Mouse (Mus musculus): ENCODE results near the gene Adgrv1. TPM values are rescaled to one million over a fixed set of nuclear protein-coding genes. Genes with fewer than 3 reads are reported as not detected.

The Adgrv1 gene
- total RNA-seq, 2 experiments from 2014 or later, result not detected

GRCm38 (mm10) chr13:81096424-81096823 lies 536.5 kb downstream of the Adgrv1 start:
- no peak for ATAC-seq (ENCODE audit: poor library complexity, severe bottlenecking)

DNA sequence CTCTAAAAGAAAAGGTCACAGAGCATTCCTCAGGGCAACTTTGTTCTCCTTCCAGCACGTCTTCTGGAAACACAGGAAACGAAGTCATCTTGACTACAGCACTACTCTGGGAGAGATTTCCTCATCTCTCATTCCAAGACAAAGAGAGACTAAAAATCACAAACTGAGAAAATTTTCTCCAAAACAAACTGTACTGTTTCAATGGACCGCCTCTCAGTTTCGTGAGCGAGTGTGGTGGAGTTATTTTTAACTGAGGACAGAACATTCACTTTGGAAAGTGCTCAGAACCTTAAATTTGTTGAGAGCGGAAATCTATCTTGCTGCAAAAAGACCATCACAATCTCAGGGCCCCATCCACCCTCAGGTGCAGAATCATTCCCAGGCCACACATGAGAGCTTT lies 538.4 kb downstream of the Adgrv1 start:
- no peak for ATAC-seq (ENCODE audit: poor library complexity, severe bottlenecking)

DNA sequence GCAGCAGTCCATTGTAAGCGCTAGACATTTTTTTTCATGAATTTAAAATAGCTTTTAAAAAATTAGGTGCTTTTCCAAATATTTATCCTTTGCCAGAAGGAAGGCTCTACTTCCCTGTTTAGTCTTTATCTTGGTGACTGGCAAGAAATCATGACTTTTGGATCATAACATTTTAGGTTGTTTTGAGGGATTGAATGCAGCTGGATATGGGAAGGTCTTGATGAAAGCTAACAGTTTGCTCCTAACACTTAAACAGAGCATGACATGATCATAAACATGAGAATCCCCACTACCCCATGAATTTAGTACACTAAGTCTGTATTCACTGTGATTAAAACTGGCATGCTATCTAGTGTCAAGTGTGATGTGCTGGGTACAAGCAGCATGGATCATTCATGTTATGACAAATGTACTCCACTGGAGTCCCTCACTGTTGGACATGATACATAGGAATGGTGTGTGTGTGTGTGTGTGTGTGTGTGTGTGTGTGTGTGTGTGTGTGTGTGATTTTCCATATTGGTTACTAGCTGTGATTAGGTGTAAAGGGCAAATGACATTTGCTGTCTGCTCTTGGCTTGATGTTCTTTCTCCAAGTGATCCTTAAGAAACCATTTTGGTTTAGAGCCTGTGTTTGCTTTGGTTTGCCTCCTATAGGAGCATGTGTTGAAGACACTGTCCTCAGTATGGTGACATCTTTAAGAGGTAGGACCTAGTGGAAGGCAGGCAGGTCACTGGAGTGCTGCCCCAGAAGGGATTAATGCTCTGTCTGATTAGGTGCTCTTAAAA lies 542.7 kb downstream of the Adgrv1 start:
- ATAC-seq (ENCODE audit: poor library complexity, severe bottlenecking), result no peak

DNA sequence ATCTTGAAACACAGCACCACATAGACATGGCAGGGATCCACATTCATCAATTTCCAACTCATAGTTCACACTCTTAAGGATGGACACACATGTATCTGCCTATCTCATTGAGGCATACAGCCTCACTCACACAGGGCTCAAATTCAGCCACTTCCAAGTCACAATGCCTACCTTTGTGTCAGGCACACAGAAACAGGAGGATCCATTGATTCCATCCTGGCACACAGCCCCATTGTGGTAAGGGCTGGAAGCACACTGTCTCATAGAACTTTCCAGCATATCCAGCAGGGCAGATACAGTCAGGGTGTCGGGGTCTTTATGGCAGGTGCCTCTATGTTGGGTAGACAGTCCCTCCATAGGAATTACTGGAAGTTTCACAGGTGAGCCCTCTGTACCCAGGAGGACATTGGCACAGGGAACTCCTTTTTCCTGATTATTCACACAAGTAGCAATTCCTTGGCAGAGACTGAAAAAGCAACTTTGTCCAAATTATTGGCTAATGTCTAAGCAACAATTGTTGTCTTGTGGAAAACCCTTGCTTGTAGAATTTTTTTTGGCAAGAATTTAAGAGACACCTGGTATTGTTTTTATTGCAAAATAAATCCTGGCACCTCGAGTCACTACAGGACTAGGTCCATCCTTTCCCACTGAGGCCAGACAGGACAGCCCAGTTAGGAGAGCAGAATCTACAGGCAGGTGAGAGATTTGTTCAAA lies 545.8 kb downstream of the Adgrv1 start:
- no peak for ATAC-seq (ENCODE audit: poor library complexity, severe bottlenecking)

DNA sequence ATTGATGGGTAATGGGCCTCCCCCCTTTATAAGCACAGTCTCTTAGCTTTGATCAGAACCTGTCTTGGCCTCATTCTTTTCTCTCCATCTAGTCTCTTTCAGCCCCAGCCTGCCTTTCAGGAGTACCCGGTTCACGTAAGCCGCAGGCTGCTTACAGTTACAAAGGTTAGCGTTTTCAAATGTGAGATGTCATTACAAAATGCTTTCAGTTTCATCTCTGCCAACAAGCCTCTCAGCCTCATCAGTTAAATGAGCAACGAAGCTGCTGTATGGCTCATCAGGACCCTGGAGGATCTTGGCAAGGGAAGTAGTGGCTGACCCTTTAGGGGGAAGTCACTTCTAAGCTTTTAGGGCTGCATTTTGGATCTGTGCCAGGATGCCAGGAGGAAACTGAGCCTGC lies 560.7 kb downstream of the Adgrv1 start:
- no peak for ATAC-seq (ENCODE audit: poor library complexity, severe bottlenecking)

GRCm38 (mm10) chr13:81051448-81051847 lies 581.5 kb downstream of the Adgrv1 start:
- ATAC-seq (ENCODE audit: poor library complexity, severe bottlenecking), result peak; percentile 55

DNA sequence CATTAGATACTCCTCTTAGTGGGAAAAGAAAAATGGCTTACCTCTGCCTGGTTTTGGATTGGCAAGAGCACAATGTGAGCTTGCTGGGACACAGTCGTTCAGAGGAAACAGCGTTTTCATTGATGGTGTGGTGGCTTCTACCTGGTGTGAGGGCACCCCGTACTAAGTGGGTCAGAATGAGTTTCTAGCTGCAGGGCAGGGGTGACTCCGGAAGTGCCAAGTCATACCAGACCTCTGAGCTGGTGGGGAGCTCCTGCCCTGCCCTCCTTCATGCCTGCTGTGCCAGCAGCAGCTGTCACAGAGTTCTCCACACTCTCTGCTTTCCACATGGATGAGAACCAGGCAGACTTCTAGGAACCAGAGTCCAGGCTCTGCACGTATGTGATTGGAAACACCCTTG lies 582.0 kb downstream of the Adgrv1 start:
- ATAC-seq (ENCODE audit: poor library complexity, severe bottlenecking), result peak; percentile 65

GRCm38 (mm10) chr13:81045345-81045744 lies 587.6 kb downstream of the Adgrv1 start:
- ATAC-seq (ENCODE audit: poor library complexity, severe bottlenecking), result no peak

Other genes with a start within 250 kb of the Adgrv1 start
- gene Lysmd3, start 24.5 kb upstream of the Adgrv1 start, total RNA-seq (2015), result 34.2 and 44.9 TPM in 2 replicates
- gene Lysmd3, start 24.5 kb upstream of the Adgrv1 start, total RNA-seq (2017), result 20.7 and 37.0 TPM in 2 replicates
- 3.3 and 5.4 TPM in 2 replicates for gene Polr3g, start 77.9 kb upstream of the Adgrv1 start, total RNA-seq (2015)
- gene Polr3g, start 77.9 kb upstream of the Adgrv1 start, total RNA-seq (2017), result 2.6 and 4.6 TPM in 2 replicates
- 2.7 and 3.0 TPM in 2 replicates for gene Mblac2, start 78.2 kb upstream of the Adgrv1 start, total RNA-seq (2015)
- 2.7 and 3.0 TPM in 2 replicates for gene Mblac2, start 78.2 kb upstream of the Adgrv1 start, total RNA-seq (2017)
- 138 and 147 TPM in 2 replicates for gene Cetn3, start 149.9 kb upstream of the Adgrv1 start, total RNA-seq (2015)
- gene Cetn3, start 149.9 kb upstream of the Adgrv1 start, total RNA-seq (2017), result 245 and 248 TPM in 2 replicates